Mouse (Mus musculus) heart, postnatal 4 days (tissue): ENCODE measurements at regions not wholly inside any gene's neighbourhood (a gene's known extent, or its start where the extent isn't known, plus 50 kb on each side); places are given as distances from the start of the nearest gene placed in this dataset.

Source experiments
- DNase-seq: peaks from one replicate; pipeline ENCODE4 v3.0.0; 2021

- no peak for DNase-seq
Observed at GRCm38 (mm10) chr14:25067435-25067834, 391.6 kb upstream of the Zmiz1 start.

- DNase-seq: peak; percentile 77
Observed at GRCm38 (mm10) chr14:25068430-25068829, 390.6 kb upstream of the Zmiz1 start.

- no peak for DNase-seq
Observed at GRCm38 (mm10) chr14:25073143-25073542, 385.8 kb upstream of the Zmiz1 start.

GRCm38 (mm10) chr14:25074022-25074800 lies 384.8 kb upstream of the Zmiz1 start:
- no peak for DNase-seq

- DNase-seq: no peak
Observed at GRCm38 (mm10) chr14:25074891-25075290, 384.1 kb upstream of the Zmiz1 start.

- no peak for DNase-seq
Observed at GRCm38 (mm10) chr14:25080431-25080830, 378.6 kb upstream of the Zmiz1 start.

- no peak for DNase-seq
Observed at GRCm38 (mm10) chr14:25083847-25084246, 375.1 kb upstream of the Zmiz1 start.

- no peak for DNase-seq
Observed at GRCm38 (mm10) chr14:25096786-25097185, 362.2 kb upstream of the Zmiz1 start.

- DNase-seq: no peak
Observed at GRCm38 (mm10) chr14:25105391-25105790, 353.6 kb upstream of the Zmiz1 start.

GRCm38 (mm10) chr14:25106451-25106850 lies 352.5 kb upstream of the Zmiz1 start:
- DNase-seq: no peak

GRCm38 (mm10) chr14:25108101-25108652 lies 350.8 kb upstream of the Zmiz1 start:
- peak; percentile 20 for DNase-seq

GRCm38 (mm10) chr14:25108701-25109290 lies 350.2 kb upstream of the Zmiz1 start:
- DNase-seq: peak; percentile 18

GRCm38 (mm10) chr14:25109691-25110090 lies 349.3 kb upstream of the Zmiz1 start:
- no peak for DNase-seq

- no peak for DNase-seq
Observed at GRCm38 (mm10) chr14:25112832-25113231, 346.2 kb upstream of the Zmiz1 start.

- peak; percentile 19 for DNase-seq
Observed at GRCm38 (mm10) chr14:25113326-25113725, 345.7 kb upstream of the Zmiz1 start.

- DNase-seq: peak; percentile 87
Observed at GRCm38 (mm10) chr14:25116424-25116823, 342.6 kb upstream of the Zmiz1 start.

GRCm38 (mm10) chr14:25119999-25120398 lies 339.0 kb upstream of the Zmiz1 start:
- no peak for DNase-seq

- no peak for DNase-seq
Observed at GRCm38 (mm10) chr14:25120506-25120905, 338.5 kb upstream of the Zmiz1 start.

- no peak for DNase-seq
Observed at GRCm38 (mm10) chr14:25122971-25123535, 335.9 kb upstream of the Zmiz1 start.

GRCm38 (mm10) chr14:25123541-25124337 lies 335.2 kb upstream of the Zmiz1 start:
- DNase-seq: no peak

- DNase-seq: no peak
Observed at GRCm38 (mm10) chr14:25126544-25126943, 332.4 kb upstream of the Zmiz1 start.

GRCm38 (mm10) chr14:25127544-25128159 lies 331.3 kb upstream of the Zmiz1 start:
- no peak for DNase-seq
